Comparison of ENCODE assay signal across 15 mouse cellular contexts in the genomic region with DNA sequence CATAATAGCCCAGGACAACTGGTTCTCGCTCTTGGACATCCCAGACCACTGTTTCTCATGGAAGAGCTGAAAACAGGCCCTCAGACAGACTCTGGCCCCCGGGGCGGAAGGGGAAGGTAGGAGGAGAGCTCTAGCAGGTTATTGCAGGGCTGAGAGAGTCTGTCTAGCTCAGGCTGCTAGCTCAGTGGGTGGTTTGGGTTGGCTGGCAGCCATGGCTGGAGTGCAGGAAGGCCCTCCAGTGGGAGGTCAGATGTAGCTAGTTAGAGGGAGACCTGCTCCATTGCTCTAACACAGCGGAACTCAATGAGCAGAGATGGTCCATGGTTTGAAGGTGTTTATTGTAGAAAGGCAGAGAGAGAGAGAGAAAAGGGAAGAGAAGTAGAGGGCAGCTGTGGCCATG.
"Had no signal": no experiment of that assay in that cellular context is flagged by ENCODE, and none has a peak within 500 bp of the region (broad histone marks: within the 10 kb centered on the region; RNA-seq: fewer than 3 reads in every experiment).

No protein-coding gene starts in this region.

- H3K9ac ChIP-seq: limb, embryonic 13.5 days; liver, embryonic 14.5 days; neural tube, embryonic 13.5 days; stomach, embryonic 15.5 days had no signal

- H3K9me3 ChIP-seq: limb, embryonic 13.5 days; neural tube, embryonic 13.5 days; stomach, embryonic 15.5 days had no signal

- H3K4me2 ChIP-seq: limb, embryonic 13.5 days; midbrain, embryonic 11.5 days; neural tube, embryonic 13.5 days; stomach, embryonic 15.5 days had no signal

- DNase-seq: kidney, postnatal 10 days; left cerebral cortex, postnatal 4 days; lung, adult 18-20 months; lung, postnatal 4 days; right cerebral cortex, postnatal 14 days; thymus, adult 18-20 months; thymus, postnatal 14 days had no signal

- H3K4me3 ChIP-seq: layer of hippocampus, adult 2 months; limb, embryonic 13.5 days; neural tube, embryonic 13.5 days; stomach, embryonic 15.5 days had no signal

- H3K27me3 ChIP-seq: limb, embryonic 13.5 days; neural tube, embryonic 13.5 days; stomach, embryonic 15.5 days had no signal

- ATAC-seq: lung, postnatal 0 days; midbrain, embryonic 16.5 days had no signal

- H3K27ac ChIP-seq: layer of hippocampus, adult 2 months; limb, embryonic 13.5 days; liver, embryonic 14.5 days; neural tube, embryonic 13.5 days; stomach, embryonic 15.5 days had no signal

- H3K36me3 ChIP-seq: limb, embryonic 13.5 days; neural tube, embryonic 13.5 days; stomach, embryonic 15.5 days had no signal

- H3K4me1 ChIP-seq: limb, embryonic 13.5 days; neural tube, embryonic 13.5 days; stomach, embryonic 15.5 days had no signal
